Mouse (Mus musculus): ENCODE measurements at regions not wholly inside any gene's neighbourhood (a gene's known extent, or its start where the extent isn't known, plus 50 kb on each side); places are given as distances from the start of the nearest gene placed in this dataset.

- WGBS, result 73% methylated on average over 6 of the region's 6 CpGs
- no peaks in the 10 kb centered on the region for H3K36me3 ChIP-seq
- H3K27ac ChIP-seq, result no peak overlapping the region
- no peaks in the 10 kb centered on the region for H3K4me1 ChIP-seq
- no peak overlapping the region for H3K9ac ChIP-seq
- H3K27me3 ChIP-seq, result no peaks in the 10 kb centered on the region
- H3K4me2 ChIP-seq (replicated peaks), result no peak overlapping the region
- no peak overlapping the region for H3K4me3 ChIP-seq
- ATAC-seq (ENCODE audit: insufficient number of reproducible peaks, insufficient read depth, low FRiP score, low TSS enrichment), result no peak
- no peaks in the 10 kb centered on the region for H3K9me3 ChIP-seq
These were observed 568.1 kb downstream of the 1190002N15Rik start for GRCm38 (mm10) chr9:93969691-93970284.

GRCm38 (mm10) chr9:93969118-93969517, 568.8 kb downstream of the 1190002N15Rik start:
- no peaks in the 10 kb centered on the region for H3K36me3 ChIP-seq
- no peak overlapping the region for H3K27ac ChIP-seq
- WGBS, result 75% methylated on average over 5 of the region's 5 CpGs
- no peak overlapping the region for H3K4me3 ChIP-seq
- H3K4me1 ChIP-seq, result no peaks in the 10 kb centered on the region
- H3K9ac ChIP-seq, result no peak overlapping the region
- H3K9me3 ChIP-seq, result no peaks in the 10 kb centered on the region
- H3K27me3 ChIP-seq, result no peaks in the 10 kb centered on the region
- no peak overlapping the region for H3K4me2 ChIP-seq (replicated peaks)
- ATAC-seq (ENCODE audit: insufficient number of reproducible peaks, insufficient read depth, low FRiP score, low TSS enrichment), result no peak

- no peaks in the 10 kb centered on the region for H3K27me3 ChIP-seq
- H3K36me3 ChIP-seq, result no peaks in the 10 kb centered on the region
- H3K27ac ChIP-seq, result no peak overlapping the region
- no peak overlapping the region for H3K4me2 ChIP-seq (replicated peaks)
- H3K4me1 ChIP-seq, result no peaks in the 10 kb centered on the region
- H3K4me3 ChIP-seq, result no peak overlapping the region
- H3K9me3 ChIP-seq, result no peaks in the 10 kb centered on the region
- no peak overlapping the region for H3K9ac ChIP-seq
- ATAC-seq (ENCODE audit: insufficient number of reproducible peaks, insufficient read depth, low FRiP score, low TSS enrichment), result no peak
These were observed 582.4 kb downstream of the 1190002N15Rik start for GRCm38 (mm10) chr9:93955235-93956040.

GRCm38 (mm10) chr9:93948671-93949070, 589.2 kb downstream of the 1190002N15Rik start:
- Histone ChIP-seq H3K9me3 (no peaks in the 10 kb centered on the region), H3K4me2 (replicated peaks) (no peak overlapping the region), H3K27ac (no peak overlapping the region), H3K4me1 (no peaks in the 10 kb centered on the region), H3K27me3 (no peaks in the 10 kb centered on the region), H3K36me3 (no peaks in the 10 kb centered on the region), H3K4me3 (no peak overlapping the region), H3K9ac (no peak overlapping the region)
- no peak for ATAC-seq (ENCODE audit: insufficient number of reproducible peaks, insufficient read depth, low FRiP score, low TSS enrichment)
- 85% methylated on average over 1 of the region's 1 CpGs for WGBS

GRCm38 (mm10) chr9:93947053-93947452, 590.8 kb downstream of the 1190002N15Rik start:
- Histone ChIP-seq H3K4me3 (no peak overlapping the region), H3K4me2 (replicated peaks) (no peak overlapping the region), H3K36me3 (no peaks in the 10 kb centered on the region), H3K27me3 (no peaks in the 10 kb centered on the region), H3K9me3 (no peaks in the 10 kb centered on the region), H3K27ac (no peak overlapping the region), H3K9ac (no peak overlapping the region), H3K4me1 (no peaks in the 10 kb centered on the region)
- WGBS, result 83% methylated on average over 1 of the region's 1 CpGs
- ATAC-seq (ENCODE audit: insufficient number of reproducible peaks, insufficient read depth, low FRiP score, low TSS enrichment), result no peak

- Histone ChIP-seq H3K9me3 (no peaks in the 10 kb centered on the region), H3K36me3 (no peaks in the 10 kb centered on the region), H3K4me3 (no peak overlapping the region), H3K27me3 (no peaks in the 10 kb centered on the region), H3K27ac (no peak overlapping the region), H3K9ac (no peak overlapping the region), H3K4me2 (replicated peaks) (no peak overlapping the region), H3K4me1 (no peaks in the 10 kb centered on the region)
- WGBS, result 82% methylated on average over 3 of the region's 3 CpGs
- no peak for ATAC-seq (ENCODE audit: insufficient number of reproducible peaks, insufficient read depth, low FRiP score, low TSS enrichment)
These were observed 597.7 kb downstream of the 1190002N15Rik start for GRCm38 (mm10) chr9:93940193-93940592.

- WGBS, result 51% methylated on average over 2 of the region's 2 CpGs
- H3K4me1 ChIP-seq, result no peaks in the 10 kb centered on the region
- no peak overlapping the region for H3K9ac ChIP-seq
- no peak for ATAC-seq (ENCODE audit: insufficient number of reproducible peaks, insufficient read depth, low FRiP score, low TSS enrichment)
- no peak overlapping the region for H3K4me2 ChIP-seq (replicated peaks)
- H3K36me3 ChIP-seq, result no peaks in the 10 kb centered on the region
- H3K27ac ChIP-seq, result no peak overlapping the region
- no peaks in the 10 kb centered on the region for H3K27me3 ChIP-seq
- H3K4me3 ChIP-seq, result no peak overlapping the region
- H3K9me3 ChIP-seq, result no peaks in the 10 kb centered on the region
These were observed 607.2 kb downstream of the 1190002N15Rik start for GRCm38 (mm10) chr9:93930684-93931083.

- H3K4me2 ChIP-seq (replicated peaks), result no peak overlapping the region
- no peak overlapping the region for H3K9ac ChIP-seq
- no peaks in the 10 kb centered on the region for H3K9me3 ChIP-seq
- no peak for ATAC-seq (ENCODE audit: insufficient number of reproducible peaks, insufficient read depth, low FRiP score, low TSS enrichment)
- WGBS, result 62% methylated on average over 1 of the region's 1 CpGs
- H3K27me3 ChIP-seq, result no peaks in the 10 kb centered on the region
- no peaks in the 10 kb centered on the region for H3K36me3 ChIP-seq
- H3K27ac ChIP-seq, result no peak overlapping the region
- no peaks in the 10 kb centered on the region for H3K4me1 ChIP-seq
- no peak overlapping the region for H3K4me3 ChIP-seq
These were observed 648.6 kb downstream of the 1190002N15Rik start for GRCm38 (mm10) chr9:93889256-93889655.

- Histone ChIP-seq H3K27me3 (no peaks in the 10 kb centered on the region), H3K27ac (no peak overlapping the region), H3K36me3 (no peaks in the 10 kb centered on the region), H3K9me3 (no peaks in the 10 kb centered on the region), H3K4me2 (replicated peaks) (no peak overlapping the region), H3K4me1 (no peaks in the 10 kb centered on the region), H3K4me3 (no peak overlapping the region), H3K9ac (no peak overlapping the region)
- 74% methylated on average over 2 of the region's 2 CpGs for WGBS
- ATAC-seq (ENCODE audit: insufficient number of reproducible peaks, insufficient read depth, low FRiP score, low TSS enrichment), result no peak
These were observed 657.8 kb downstream of the 1190002N15Rik start for GRCm38 (mm10) chr9:93880112-93880511.

GRCm38 (mm10) chr9:93879572-93879971, 658.3 kb downstream of the 1190002N15Rik start:
- no peaks in the 10 kb centered on the region for H3K27me3 ChIP-seq
- H3K4me1 ChIP-seq, result no peaks in the 10 kb centered on the region
- H3K36me3 ChIP-seq, result no peaks in the 10 kb centered on the region
- WGBS, result 80% methylated on average over 2 of the region's 2 CpGs
- no peak overlapping the region for H3K27ac ChIP-seq
- ATAC-seq (ENCODE audit: insufficient number of reproducible peaks, insufficient read depth, low FRiP score, low TSS enrichment), result no peak
- H3K4me3 ChIP-seq, result no peak overlapping the region
- no peaks in the 10 kb centered on the region for H3K9me3 ChIP-seq
- H3K9ac ChIP-seq, result no peak overlapping the region
- no peak overlapping the region for H3K4me2 ChIP-seq (replicated peaks)

- Histone ChIP-seq H3K9me3 (no peaks in the 10 kb centered on the region), H3K27me3 (no peaks in the 10 kb centered on the region), H3K4me1 (no peaks in the 10 kb centered on the region), H3K4me2 (replicated peaks) (no peak overlapping the region), H3K27ac (no peak overlapping the region), H3K4me3 (no peak overlapping the region), H3K9ac (no peak overlapping the region), H3K36me3 (no peaks in the 10 kb centered on the region)
- ATAC-seq (ENCODE audit: insufficient number of reproducible peaks, insufficient read depth, low FRiP score, low TSS enrichment), result no peak
- 70% methylated on average over 7 of the region's 7 CpGs for WGBS
These were observed 667.1 kb downstream of the 1190002N15Rik start for GRCm38 (mm10) chr9:93870778-93871177.

- WGBS, result 67% methylated on average over 2 of the region's 2 CpGs
- no peak for ATAC-seq (ENCODE audit: insufficient number of reproducible peaks, insufficient read depth, low FRiP score, low TSS enrichment)
- no peaks in the 10 kb centered on the region for H3K4me1 ChIP-seq
- no peaks in the 10 kb centered on the region for H3K9me3 ChIP-seq
- no peak overlapping the region for H3K9ac ChIP-seq
- no peak overlapping the region for H3K4me2 ChIP-seq (replicated peaks)
- H3K4me3 ChIP-seq, result no peak overlapping the region
- no peaks in the 10 kb centered on the region for H3K36me3 ChIP-seq
- no peaks in the 10 kb centered on the region for H3K27me3 ChIP-seq
- no peak overlapping the region for H3K27ac ChIP-seq
These were observed 679.9 kb downstream of the 1190002N15Rik start for GRCm38 (mm10) chr9:93857937-93858336.

All from embryonic facial prominence, embryonic 12.5 days (tissue).